Mouse (Mus musculus) adrenal gland (tissue): ENCODE results near the gene Hipk1.

Experiments
- intact Hi-C: fragments of 180-260 bp; cut with DNase I; formaldehyde crosslinking; loops from one replicate; pipeline ENCODE4 v1.15.1; 2025

Gene Hipk1

DNA sequence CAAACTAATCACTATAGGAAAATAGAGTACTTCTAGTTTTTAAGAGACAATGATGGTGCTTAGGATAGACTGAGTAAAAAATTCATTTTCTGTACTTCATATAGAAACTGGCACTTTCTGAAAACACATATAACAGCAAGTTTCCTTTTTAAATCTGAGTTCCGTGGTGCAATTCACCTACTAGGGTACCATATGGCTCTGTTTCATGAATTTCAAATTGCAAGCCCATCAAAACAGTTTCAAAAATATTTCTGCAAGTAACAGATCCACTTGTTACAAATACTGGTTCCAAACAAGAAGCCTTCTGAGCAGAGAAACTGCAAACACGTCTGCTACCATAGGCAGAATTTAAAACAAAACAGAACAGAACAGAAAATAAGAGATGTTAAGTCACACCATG, 39.8 kb downstream of the Hipk1 start:
- intact Hi-C loops: loop anchor here (5.0 kb wide), 1 partner anchor 61 kb away; no protein-coding TSS in a partner anchor

DNA sequence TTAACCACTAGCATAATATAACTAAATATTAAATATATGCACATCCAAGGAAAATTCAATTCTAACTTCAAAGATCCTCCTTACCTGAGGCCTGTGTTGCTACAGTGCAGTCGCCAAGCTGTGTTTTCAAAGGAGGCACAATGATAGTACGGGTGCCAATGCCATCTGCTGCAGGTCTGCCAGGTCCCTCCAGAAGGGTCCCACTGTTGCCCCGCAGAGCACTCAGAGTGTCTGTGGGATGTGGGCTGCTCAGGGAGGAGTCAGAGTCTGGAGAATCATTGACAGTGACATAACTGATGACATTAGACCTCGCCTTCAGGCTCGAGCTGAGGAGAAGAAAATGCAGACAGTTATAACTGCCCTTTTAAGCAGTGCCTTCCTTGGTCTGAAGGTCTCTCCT, 44.7 kb downstream of the Hipk1 start:
- intact Hi-C loops: loop anchor here (5.0 kb wide), 1 partner anchor 136 kb away; no protein-coding TSS in a partner anchor

DNA sequence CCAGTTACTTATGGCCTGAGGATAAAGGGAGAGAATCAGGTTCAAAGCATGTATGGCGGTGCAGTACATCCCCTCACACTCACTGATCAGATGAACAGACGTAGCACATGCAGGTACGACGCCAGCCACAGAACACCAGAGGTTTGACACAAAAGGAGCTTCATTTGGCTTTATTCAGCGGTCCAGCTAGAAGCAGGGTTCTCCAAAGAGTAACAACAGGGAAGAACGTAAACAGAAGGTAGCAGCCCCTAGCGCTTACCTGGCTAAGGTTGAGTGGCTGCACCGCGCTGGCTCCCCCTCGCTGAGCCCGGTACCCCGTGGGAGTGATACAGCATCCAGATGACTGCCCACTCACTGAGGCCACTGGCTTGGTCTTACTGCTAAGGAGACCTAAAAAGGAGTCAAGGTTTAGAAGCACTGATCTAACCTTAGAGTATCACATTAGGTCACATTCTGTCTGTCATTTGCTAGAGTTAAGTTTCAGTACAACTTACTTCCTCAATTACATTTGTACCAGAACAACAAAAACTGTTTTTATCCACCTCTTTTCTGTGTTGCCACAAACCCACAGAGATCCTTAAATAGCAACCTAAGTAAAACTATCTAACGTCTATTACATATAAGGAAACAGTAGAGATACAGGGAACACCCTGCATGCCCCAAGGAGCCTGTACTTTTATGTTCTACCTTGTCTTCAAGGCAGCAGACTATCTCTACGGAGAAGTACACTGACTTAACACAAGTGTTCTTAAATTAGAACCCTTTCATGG, 46.2 kb downstream of the Hipk1 start:
- intact Hi-C loops: loop anchor here (5.0 kb wide), 1 partner anchor 137 kb away; no protein-coding TSS in a partner anchor

DNA sequence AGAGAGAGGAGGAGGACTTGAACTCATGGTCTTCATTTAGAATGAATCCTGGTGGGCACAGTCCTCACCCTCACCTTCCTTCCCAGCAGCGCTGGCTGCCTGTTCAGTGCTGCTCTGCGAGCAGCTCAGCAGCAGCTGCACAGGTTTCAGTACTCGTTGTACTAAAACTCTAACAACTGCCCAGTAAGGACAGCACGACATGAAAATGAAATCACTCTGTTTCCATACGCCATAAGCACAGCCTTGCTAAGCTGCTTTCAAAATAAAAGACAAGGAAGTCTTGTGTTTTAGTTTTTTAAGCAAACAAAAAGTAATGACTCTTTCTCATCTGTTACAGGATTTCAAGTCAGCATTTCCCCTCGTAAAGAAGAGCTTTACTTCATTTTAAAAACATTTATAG, 48.2 kb downstream of the Hipk1 start:
- intact Hi-C loops: no loop called here

DNA sequence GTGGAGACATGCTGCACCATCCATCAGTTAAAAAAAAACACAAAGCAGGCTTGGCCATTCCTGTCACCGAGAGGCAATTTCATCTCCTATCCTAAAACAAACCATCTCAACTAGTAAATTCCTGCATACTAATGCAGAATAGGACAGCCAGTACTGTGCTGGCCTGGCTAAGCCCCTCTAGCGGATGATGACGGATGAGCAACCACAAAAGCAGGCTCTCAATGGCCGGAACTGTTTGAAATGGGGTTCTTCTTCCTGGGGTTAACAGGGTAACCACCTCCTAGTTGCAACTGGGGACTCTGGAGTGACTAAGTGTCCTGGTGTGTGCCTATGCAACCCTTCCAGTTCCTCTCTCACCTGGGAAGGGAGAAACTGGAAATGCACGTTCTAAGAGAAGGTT, 51.0 kb downstream of the Hipk1 start:
- intact Hi-C loops: no loop called here

DNA sequence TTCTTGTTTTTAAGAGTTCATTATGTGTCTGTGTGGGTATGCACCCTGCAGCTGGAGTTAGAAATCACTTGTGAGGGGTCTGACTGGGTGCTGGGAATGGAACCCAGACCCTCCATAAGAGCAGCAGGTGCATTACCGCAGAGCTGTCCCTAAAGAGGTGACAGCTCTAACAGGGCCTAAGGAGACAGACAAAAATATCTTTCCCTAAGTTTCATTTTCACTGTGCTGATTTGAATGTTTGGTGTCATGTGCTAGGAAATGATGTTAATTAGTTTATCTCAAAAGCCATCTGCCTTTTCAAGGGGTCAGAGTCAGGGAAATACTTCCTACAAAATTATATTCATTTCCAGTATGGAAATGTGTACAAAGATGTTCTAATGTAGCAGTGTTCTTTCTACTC, 52.0 kb downstream of the Hipk1 start, which contains the start of gene Gm10964:
Gene Gm10964, plus strand, starts transcription at position 38 of the 400 bp plus-strand sequence.
- intact Hi-C loops: loop anchor here (2.0 to 5.0 kb wide), 3 partner anchors 148 to 347 kb away; no protein-coding TSS in a partner anchor

DNA sequence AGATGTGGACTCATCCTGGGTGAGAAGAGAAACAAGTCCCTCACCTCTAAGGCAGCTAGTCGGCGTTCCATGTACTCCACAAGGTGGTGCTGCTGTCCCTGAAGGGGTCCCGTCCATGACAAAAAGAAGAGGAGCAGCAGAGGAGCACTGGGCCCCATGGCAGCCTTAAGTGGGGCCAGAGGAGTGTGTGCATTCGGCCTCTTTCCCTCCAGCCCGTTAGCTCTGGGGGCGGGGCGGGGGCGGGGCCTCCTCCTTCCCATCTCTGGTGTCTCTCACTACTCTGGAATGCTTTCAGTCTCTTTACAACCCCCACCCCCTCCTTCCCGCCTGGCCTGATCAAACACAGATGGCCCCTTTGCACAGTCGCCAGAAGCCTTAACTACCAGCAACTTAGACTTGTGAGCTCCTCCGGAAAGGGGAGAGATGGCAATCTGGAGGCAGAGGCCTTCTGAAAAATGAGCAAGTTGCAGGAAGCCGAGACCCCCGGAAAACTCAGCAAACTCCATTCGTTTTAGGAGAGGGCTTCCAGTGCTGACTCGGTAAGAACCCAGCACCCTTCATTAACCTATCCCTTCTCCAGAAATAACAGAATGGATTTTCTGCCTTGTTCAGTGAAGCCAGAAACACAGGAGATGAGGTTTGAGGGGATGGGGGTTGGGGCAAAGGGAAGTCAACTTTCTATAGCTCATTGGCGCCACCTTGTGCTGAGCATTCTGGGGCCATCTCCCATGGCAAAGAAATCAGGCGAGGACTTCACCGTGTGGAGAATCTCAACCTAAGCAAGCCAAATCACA, 53.4 kb downstream of the Hipk1 start, which contains the start of gene Olfml3:
Gene Olfml3, minus strand, starts transcription at position 224 of the 794 bp plus-strand sequence.
- intact Hi-C loops: loop anchor here (2.0 to 5.0 kb wide), 3 partner anchors 149 to 345 kb away; no protein-coding TSS in a partner anchor

DNA sequence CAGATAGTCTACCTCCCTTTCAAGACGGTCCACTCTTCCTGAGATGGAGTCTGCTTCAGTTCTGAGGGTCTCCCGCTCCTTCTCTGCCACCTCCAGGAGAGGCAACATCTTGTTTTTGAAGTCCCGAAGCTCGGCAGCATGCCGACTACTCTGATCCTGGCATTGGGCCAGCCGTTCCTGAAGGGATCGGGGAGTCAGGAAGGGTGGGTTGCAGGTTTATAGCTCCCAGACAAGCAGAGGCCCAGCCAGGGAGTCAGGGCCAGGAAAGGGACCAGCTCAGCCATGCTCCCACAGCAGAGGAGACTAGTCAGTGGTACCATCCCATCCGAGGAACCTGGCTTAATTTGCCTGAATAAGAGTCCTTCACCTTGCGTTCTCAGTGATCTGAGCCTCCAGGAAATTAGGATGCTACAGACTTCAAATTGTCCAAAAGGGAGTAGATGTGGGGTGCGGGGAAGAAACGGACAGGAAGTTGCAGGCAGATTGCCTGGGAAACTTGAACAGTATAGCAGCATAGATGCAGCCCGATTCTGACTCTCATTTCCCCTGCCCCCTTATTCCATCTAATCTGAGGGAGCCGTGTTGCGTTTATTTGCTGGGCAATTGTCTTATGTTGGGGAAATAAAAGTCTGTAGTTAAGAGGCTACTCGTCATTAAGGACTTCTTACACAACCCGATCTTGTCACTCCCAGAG, 54.2 kb downstream of the Hipk1 start:
- intact Hi-C loops: loop anchor here (5.0 kb wide), 2 partner anchors 150 to 300 kb away; no protein-coding TSS in a partner anchor

DNA sequence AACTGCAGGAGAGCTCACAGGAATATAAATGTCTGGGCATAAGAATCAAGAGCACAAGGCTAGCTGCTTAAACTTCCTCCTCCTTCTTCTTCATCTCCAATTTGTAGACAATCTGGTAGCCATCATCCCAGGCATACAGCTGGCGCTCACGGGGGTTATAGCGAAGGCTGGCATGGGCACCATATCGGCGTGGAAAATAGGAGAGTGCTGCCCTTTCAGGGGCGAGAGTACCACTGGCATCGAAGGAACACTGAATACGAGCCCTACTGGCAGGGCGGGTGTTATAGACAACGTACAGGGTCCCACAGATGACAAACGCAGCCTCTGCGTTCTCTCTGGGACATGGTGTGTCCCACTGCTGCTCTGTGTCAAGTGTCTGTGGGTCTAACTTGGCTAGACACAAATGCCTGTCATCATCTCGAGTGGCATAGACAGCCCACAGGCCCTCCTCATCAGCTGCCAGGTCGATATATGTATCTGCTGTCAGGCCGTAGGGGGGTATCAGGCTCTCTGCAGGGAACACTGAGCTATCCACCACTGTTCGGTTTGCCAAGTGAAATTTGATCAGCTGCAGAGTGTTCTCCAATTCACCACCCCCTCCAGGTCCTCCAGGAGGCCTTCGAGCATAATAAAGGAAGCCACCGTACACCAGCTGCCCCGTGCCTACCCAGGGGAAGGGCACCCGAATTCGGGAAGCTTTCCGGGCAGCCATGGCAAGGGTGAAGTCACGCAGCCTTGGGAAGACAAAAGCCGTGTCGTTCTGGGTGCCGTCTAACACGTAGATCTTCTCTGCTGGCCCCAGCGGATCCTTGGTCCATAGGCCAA, 55.4 kb downstream of the Hipk1 start:
- intact Hi-C loops: loop anchor here (5.0 kb wide), 2 partner anchors 151 to 299 kb away; no protein-coding TSS in a partner anchor

DNA sequence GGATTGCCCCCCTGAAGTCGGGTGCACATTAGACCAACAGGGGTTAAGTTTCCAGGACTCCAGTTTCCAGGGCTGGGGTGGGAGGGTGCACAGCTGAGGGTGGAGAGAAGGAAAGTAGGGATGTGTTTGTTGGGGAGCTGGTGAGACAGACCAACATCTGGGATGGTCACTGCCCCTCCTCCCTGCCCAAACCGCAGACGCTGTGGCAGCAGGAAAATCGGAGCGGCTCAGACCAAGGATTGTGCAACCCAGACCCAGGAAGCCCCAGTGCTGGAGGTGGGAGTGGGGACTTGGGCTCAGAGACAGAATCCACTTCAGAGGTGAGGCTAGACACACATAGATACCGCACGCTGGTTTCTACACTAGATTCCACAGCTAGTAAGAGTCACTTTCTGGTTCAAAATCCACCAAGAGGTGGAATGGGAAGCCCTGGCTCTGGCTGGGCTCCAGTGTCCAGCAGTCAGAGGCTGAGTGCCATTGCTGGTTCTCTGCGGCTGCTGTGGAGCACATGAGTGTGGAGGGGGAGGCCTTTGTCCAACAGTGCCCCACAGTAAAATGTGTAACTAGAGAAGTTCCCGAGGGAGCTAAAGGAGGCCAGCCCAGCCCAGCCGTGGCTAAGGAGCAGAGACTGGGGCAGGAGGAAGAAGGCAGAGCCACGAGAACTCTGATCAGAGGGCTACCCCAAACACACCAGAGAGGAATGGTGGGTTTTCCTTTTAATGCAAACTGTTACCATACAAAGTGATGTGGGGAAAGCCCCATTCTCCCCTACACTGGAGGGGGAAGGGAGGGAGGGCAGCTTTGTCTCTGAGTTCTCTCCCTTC, 56.5 kb downstream of the Hipk1 start:
- intact Hi-C loops: loop anchor here (5.0 kb wide), 2 partner anchors 152 to 298 kb away; no protein-coding TSS in a partner anchor

DNA sequence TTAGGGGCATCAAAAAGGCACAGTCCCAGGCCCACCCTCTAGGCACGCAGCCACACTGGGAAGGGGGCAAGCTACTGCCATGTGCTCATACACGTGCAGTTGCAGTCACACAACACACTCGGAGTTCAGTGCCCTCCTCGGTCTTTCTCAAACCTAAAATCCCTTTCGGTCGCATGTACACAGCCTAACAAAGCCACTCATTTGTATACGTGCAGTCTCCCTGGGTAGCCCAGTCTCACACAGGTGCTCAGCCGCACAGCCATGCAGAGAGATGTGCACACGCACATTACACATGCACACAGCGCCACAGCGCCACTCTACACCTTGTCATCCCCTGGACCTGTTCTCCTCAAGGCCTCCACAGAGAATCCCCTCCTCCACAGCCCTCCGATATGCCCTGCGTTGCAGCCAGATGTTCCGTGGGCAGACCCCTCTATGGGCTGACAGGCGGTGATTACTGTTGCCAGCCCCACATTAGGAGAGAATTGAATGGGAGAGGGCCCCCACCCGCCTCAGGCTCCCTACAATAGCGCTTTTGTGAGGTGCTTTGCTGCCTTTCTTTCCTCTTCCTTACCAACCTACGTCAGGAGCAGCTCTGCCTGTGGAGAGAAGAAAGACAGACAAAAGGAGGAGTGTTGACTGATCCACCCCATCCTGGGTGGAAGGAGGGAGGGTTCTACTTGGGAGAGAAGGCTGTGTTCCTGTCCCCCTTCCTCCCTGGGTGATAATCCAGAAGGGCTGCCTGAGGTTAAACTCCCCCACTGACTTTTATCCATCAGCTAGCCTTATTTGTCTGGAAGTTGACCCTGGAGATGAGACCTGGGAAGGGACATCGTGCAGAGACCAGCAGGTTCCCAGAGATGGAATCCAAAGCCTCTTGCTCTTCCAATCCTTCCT, 57.3 kb downstream of the Hipk1 start:
- intact Hi-C loops: no loop called here

DNA sequence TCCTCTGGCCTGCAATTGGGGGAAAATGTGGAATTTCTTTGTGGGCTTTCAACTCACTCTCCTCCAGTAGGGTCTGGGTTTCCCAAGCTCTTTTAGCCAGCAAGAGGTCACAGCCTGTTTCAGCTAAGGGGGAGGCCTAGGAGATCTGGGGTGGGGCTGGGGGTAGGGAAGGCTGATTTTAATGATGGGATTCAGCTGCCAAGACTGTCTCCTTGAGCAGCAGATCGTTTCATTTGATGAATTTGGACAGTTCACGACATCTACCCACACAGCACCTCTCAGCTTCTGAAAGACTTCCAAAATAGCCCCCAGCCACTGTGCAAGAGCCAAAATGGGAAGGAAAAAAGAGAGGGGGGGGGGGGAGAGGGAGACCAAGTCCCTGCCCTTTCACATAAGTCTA, 58.2 kb downstream of the Hipk1 start:
- intact Hi-C loops: no loop called here

DNA sequence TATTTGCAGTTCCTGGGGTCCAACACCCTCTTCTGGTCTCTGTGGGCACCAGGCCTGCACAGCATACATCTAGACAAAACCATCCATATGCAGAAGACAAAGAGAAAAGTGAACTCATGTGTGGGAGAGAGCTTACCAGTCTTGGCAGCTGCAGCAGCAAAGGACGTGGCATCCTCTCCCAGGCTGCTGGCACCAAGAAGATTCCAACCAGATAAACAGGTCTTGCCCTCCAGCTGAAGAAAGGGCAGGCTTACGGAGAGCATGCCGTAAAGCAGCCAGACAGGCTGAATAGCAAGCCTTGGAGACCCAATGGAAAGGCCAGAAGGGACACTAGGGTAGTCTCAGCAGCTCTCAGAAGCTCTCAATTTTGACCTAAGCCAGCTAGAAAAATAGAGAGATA, 59.2 kb downstream of the Hipk1 start:
- intact Hi-C loops: no loop called here

DNA sequence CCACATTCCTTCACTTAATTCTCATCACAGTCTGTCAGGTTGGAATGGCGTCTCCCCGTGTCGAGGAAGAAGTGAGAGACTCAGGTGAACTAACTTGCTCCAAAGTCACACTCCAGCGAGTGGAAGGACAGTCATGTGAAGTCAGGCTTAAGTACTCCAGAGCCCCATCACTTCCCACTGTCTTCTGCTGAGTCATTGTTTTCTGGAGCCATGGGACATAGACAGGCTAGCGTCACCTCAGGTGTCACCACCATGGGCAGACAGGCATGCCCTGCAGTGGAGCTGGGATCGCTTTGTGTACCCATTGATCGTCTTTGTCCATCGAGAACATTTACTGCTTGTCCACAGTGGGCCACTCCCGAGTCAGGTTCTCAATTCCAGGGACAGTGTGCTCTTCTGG, 61.5 kb downstream of the Hipk1 start:
- intact Hi-C loops: no loop called here

DNA sequence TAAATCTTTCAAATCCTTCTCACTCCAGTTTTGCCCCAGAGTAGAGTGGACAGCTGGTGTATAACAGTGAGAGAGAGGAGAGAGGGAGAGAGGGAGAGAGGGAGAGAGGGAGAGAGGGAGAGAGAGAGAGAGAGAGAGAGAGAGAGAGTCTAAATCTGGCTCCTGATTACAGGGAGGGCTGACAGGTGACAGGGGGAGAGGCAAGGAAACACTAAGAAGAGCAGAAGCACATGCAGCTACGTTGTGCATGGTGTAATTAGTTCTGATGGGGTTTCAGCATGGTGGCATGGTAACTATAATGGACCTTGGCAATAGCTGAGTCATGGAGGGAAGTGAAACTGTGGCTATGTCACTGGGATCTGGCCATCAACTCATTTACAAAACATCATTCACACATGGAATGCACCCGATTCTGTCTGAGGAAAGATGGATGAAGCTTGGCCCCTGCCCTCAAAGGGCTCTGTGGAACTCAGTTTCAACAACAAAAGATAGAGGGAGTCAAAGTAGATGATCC, 63.5 kb downstream of the Hipk1 start:
- intact Hi-C loops: no loop called here

DNA sequence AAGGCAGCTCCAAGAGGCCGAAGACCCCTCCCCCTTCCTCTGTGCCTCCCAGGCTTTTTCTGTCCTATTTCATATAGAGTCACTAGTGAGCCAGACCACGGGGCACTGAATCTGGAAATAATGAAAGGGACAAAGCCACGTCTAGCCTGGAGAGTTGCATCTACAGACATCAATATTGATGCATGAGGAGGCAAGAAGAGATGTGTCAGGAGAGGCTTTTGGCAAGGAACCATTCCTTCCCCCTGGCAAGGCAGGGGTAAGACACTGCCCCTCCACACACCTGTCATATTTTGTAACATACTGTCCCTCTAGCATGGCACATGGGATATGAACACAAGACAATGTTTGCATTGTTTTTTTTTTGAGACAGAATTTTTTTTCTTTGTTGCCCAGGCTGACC, 64.7 kb downstream of the Hipk1 start:
- intact Hi-C loops: no loop called here

DNA sequence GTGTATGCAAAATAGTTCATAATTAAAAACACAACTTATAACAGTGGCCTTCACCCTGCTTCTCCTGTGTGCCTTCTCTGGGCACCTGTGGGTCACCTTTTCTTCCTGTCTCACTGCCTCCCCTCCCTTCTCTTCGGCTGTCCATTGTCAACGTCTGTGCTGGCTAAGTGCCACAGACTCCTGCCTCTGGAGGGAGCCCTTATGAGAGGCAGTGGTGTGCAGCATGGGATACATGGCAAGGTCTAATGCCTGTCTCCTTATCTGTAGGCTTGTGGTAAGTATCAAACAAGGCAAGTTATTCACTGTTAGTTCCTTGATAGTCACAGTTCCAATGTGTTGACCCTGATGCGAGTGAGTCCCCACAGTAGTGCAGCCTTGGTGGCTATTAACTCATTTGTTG, 67.2 kb downstream of the Hipk1 start:
- intact Hi-C loops: no loop called here

DNA sequence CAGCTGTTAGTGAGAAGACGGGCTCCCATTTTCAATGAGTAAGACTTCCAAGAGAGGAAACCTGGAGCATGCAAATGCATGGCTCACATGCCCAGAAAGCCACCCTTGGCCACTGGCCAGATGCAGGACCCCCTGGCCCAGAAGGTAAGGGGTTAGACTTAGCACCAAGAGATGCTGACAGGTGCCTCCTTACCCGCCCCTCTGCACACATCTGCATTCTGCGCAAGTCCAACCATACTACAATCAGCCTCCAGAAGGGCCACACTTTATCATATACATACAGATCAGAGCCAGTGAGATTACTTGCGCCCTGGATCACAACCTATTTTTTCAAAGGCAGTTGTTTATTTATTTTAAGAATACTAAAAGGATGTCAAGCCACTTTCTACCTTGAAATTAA, 72.6 kb downstream of the Hipk1 start:
- intact Hi-C loops: no loop called here
